Mouse (Mus musculus) spleen, postnatal 14 days (tissue): ENCODE results near the gene Gm14226.
"Not testable (repeated sequence)": the region's sequence is repeated elsewhere in the genome, so short reads cannot be mapped to it uniquely, and the experiment has no call there.

ENCODE experiments used
- DNase-seq, 2 experiments: peaks; one replicate each; pipeline ENCODE4 v3.0.0; 2021 to 2022; ENCODE audit warnings: low spot score in 2 of 2

Gm14226 gene

DNA sequence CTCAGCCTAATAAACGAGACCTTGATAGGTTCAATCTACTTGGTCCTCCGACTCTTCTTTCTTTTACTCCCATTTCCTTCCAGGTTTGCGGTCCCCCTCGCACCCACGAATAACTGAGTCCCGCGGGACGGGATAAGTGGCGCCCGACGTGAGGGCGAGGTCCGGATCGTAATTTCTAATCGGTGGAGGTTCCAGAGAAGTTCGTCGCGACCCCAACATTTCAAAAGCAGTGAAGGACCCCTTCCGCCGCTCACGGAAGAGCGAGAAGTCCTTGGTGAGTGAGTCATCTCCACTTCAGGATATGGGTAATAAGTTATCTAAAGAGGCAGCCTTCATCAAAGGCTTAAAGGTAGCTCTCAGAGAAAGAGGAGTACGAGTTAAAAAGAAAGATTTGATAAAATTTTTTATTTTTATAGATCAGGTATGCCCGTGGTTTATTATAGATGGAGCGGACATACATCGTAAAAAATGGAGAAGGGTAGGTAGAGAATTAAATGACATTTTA is at the start of gene Gm14226:
Gm14226 (plus strand) TSS at position 16 of the 505 bp plus-strand sequence.
- DNase-seq: not testable (repeated sequence)

DNA sequence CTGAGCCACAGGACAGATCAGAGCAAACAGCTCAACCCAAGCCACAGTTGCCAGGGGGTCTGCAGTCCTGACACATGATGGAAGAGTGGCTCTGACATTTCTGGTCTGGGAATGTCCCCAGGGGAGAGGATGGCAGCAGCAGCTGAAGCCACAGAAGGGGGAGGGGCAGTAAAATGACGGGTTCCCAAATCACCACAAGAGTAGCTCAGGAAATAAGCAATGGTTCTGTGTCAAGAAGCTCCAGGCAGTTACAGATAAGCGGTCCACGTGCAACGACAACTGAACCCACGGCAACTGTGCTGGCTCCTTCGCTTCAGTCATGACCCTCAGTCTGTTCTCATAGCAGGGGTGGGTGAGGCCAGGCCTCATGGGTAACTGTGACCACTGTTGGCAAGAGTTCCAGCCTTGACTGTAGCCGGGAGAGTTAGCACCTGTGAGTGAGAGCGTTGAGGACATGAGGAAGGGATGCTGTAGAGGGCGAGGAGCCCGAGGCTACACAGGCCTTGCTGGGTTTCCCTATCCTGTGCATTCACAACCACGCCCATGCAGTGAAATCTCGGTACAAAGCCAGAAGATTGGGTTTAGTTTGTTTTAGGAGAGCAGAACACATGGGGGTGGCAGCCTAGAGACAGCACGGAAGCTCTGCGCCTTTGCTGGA is 48.2 kb upstream of the Gm14226 start:
- DNase-seq: not testable (repeated sequence)

DNA sequence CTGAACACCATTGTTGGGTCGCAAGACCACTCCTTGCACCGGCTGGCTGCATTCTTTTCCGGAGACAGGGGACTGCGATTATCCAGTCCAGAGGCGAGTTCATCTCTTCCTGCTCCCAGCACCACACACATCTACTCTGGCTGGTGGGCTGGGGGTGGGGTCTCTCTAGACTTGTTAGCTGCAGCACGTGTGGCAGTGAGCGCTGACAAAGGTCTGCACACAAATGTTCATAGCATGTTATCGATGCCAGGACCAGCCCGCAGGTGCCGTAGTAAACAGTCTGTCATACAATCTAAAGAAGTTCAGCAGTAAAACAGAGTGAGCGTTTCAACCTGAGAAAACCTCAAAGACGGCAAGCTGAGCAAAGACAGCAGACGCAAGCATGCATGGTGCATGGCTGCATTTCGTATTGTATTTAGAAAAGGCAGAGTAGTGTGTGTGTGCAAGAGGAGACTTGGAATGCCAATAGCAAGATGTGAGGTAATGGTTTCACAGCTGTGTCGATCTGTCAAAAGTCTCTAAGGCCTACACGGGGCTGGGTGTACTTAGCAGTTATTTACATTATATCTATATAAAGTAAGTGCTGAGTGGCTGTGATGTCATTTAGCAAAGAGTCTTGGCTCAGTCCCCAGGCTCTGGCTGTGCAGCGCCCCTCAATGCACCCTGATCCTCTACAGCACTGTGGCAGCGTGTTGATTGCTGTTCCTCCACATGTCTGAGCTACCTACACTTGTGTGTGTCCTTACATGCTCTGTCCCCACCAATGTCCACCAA is 46.0 kb upstream of the Gm14226 start:
- DNase-seq: no peak

DNA sequence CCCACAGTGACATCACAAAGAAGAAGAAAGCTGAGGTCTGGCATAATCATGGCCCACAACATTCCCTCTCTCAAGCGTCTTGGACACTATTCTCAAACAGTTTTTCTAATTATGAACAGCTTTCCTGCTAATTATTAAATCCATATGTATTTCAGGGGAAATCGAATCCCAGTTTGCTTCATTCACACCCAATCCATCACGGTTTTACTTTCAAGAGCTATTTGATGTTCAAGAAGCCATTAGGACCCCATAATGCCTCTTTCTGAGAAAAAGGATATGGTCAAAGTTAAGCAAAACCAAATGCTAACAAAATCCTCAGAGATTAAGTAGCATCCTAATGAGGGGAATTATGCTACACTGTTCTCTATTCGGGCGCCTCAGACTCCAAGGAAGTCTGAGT is 45.1 kb upstream of the Gm14226 start:
- DNase-seq: no peak

DNA sequence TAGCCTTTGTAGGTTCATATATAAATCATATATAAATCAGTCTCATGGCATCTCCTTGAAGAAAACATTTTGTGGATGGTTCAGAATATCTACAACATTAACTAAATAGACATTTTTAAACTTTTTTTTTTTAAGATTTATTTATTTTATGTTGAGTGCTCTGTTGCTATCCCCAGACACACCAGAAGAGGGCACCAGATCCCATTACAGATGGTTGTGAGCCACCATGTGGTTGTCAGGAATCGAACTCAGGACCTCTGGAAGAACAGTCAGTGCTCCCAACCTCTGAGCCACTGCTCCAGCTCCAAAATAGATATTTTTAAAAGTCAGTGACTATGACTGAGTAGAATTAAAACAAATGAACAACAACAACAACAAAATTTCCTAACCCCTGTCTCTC is 31.5 kb upstream of the Gm14226 start:
- DNase-seq: no peak

DNA sequence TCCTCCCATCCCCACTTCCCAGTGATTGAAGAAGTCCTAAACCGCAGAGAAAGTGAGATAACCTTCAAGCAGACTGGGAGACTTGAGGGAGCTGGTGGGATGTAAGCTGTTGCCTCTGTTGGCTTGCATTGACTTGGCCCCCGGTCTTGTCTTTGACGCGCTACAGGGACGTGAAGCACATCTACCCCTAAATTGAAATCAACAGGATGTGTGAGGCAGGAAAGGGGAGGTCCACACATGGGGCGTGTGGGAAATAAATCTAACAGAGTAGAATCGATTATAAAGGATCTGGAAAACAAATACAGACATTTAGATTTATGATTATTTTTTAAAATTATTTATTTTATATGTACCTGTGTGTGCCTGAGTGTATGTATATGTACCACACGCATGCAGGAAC is 26.7 kb upstream of the Gm14226 start:
- DNase-seq: no peak

DNA sequence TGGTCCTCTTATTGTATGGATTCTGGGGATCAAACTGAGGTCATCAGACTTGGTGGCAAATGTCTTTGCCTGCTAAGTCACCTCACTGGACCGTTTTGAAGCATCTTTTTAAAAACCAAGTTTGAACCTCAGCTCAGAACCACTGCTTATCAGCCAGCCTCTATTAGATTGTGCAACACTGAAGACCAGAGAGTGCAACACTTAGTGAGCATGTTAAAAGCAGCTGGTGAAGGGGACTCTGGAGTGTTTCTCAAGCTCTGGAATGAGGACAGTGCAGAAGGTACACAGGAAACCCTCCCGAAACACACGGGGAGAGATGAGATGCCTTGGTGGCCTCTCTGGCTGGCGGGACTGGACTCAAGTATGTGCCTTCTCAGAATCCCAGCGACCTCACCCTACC is 26.0 kb upstream of the Gm14226 start:
- no peak for DNase-seq

DNA sequence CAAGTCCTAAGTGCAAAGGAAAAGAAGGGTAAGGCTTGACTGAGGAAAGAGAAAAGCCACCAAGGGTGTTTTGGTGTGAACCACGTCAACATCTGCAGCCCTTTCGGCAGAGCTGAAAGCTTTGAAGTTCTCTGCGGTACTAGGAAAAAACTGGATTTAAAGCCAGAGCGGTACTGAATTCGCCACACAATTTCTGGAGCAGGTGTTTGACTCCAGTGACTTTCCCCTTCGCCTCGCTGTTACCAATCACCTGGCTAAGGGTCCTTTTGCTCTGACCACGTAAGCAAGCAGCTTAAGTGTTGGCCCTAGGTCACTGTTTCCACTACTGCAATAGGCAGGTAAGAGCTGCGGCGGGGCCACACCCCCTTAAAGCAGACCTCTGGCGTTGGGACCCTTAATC is 12.6 kb upstream of the Gm14226 start:
- DNase-seq: no peak

DNA sequence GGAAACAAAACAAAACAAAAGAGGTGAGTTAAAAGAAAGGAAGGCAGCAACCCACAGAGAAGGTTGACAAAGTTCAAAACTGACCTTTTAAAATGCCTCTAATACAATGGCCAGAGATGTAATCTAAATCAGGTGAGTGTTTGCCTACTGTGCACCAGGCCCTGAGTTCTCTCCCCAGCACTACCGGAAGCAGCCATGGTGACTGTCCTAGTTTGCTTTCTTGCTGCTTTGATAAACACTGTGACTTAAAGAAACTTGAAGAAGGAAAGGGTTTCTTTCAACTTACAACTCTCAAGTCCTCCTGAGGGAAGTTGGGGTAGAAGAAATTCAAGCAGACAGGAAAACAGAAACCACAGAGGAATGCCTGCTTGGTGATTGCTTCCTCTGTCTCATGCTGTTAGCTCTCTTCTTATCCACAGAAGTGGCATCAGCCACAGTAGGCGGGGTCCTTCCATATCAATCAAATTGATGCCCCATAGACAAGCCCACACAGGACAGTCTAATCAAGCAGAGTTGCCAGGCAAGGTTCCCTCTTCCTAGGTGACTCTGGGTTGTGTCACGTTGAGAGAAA is 6.9 kb upstream of the Gm14226 start:
- no peak for DNase-seq

DNA sequence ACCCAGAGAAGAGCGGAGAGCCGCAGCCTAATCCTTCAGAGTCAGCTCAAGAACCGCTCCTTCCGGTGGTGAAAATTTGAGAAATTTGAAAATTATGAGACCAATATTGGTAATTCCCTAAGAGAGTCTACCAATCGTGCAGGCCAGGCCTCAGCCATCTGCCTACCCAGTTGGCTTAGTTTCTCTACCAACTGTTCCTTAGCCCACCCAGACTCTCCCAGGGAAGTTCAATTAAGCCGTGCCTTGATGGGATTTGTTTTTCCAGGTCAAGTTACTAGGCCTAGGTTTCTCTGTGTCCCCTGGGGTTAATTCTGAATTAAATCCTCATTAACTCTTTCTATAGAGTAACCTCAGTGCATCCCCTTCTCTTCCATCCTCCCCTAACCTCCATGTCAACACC is 5.1 kb upstream of the Gm14226 start:
- DNase-seq: no peak

DNA sequence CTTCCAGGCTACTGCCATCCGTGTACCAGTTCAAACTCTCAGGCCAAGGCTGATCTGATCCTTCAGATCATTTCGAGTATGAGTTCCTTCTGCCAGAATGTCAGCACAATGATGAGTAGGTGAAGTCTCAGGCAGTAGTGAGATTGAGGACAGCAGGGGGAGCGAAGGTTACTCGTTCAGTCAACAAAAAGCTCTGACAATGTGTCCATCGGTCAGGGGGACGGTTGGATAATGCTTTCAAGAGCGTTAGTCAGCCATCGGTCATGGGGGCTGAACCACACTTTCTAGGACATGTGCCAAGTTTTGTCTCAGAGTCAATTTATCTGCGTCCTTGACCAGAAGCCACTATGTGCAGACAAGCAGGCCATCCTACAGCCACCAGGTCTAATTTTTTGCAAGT is 1.3 kb upstream of the Gm14226 start:
- DNase-seq: not testable (repeated sequence)

DNA sequence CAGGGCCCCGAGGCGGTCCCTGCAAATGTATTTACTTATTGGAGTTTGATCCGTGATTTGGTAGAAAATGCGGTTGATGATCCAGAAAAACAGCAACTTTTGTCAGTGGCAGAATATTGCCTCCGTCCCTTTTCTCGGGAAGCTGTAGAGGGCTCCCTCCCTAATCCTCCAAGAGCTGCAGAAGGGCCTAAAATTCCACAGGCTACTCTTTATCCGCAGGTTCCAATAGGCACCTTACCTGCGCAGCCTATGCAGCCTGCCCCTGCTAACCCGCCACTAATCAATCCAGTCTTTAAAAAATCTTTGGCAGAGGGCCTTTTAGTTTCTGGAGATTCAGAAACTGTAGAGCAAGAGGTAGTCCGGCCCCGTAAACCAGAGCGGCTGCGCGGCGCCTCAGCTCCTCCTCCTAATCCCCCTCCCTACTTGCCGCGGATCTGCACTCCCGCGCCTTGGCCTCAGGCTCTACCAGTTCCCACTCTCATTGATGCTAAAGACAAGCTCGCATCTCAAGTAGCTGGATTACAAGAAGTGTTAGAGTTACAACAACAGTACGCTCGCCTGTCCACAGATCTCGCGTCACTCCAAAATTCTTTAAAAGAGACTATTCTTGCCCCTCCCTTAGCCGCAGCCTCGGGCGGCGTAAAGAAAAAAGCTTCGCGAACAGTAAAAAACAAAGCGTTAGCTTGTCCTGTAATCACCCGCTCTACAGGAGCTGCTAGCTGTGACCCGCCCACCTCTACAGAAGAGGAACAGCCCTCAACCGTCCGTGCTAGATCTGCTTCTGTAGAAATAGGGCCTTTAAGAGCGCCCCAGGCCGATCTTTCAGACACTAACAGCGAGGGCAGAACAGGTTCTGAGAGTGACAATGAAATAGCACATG is 936 bp downstream of the Gm14226 start:
- DNase-seq: peak; percentile 33 to 49

DNA sequence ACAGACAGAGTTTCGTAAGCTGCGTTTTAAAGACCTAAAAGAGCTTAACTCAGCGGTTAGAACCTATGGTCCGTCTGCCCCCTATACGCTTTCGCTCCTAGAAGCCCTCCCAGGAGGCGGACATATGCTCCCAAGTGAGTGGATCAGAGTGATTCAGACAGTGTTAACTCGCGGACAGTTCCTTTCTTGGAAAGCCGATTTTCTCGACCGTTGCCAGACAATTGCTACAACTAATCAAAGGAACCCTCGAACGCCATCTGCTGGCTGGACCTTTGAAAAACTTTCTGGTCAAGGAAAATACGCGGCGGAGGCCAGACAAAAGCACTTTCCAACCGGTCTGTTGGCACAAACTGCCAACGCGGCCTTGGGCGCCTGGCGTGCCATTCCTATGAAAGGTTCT is 1.6 kb downstream of the Gm14226 start:
- peak; percentile 72 to 78 for DNase-seq

DNA sequence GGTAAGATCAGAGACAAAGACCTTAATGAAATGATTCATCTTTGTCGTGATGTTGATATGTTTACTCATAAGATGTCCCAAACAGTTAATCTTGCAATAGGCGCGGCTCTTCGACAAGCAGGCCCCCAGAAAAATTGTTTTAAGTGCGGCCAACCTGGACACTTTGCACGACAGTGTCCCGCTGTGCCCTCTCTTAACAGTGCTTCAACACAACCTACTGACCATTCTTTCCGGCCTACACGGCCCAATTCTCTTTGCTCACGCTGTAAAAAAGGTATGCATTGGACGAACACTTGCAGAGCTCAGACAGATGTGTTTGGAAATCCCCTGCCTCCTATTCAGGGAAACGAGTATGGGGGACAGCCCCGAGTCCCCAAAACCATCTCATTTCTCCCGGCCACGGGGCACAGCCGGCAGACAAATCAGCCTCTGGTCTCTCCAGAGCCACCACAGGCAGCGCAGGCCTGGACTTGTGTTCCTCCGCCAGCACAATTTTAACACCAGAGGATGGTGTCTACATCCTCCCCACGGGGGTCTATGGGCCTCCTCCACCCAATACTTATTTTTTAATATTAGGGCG is 2.3 kb downstream of the Gm14226 start:
- DNase-seq: not testable (repeated sequence)

DNA sequence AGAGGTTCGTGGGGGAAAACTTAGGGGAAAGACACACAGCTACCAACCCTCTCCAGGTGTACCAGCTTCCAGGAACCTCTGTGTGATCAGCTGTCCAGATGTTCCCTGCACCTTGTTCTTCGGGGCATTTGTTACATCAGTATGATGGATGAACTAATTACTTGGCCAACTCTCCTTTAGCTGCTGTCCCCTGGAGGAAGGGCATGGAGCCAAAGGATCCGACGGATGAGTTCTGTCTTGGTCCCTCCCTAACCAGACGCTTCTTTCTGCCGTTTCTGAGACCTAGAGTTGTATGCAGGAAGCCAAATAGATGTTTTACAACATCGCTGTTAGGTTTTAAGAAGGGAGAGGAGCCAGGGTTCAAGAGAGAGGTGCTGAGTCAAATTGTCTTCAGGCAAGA is 12.8 kb downstream of the Gm14226 start:
- no peak for DNase-seq

DNA sequence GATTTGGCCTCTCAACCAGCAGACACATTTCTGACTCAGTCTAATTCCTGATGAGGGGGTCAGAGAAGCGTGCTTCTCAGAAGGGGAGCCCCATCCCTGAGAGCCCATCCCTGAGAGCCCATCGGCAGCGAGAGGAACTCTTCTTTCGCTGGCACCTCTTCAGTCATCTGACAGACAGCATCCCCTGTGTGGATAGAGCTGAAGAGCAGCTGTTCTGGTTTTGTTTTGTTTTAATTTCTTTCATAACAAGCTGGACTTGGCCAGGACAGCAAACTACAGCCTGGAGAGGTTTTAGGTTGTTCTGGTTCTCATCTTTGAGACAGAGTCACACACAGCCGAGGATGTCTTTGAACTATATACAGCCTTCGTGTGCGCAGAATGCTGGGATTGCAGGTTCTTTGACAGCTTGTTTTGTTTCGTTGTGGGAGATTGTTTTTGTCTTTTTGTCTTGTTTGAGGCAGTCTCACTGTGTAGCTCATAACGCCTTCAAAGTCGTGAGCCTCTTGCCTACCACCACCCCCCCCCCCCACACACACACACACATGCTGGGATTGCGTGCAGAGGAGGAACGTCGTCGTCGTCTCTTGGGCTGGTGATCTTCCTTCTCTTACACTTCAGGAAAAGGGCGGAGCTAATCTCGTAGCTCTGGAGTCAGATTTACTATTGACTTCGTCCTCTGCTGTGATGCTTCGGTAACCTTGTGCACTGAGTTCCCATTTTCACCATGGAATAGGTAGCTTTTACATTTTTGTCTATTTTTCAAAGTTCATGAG is 15.1 kb downstream of the Gm14226 start:
- no peak for DNase-seq

DNA sequence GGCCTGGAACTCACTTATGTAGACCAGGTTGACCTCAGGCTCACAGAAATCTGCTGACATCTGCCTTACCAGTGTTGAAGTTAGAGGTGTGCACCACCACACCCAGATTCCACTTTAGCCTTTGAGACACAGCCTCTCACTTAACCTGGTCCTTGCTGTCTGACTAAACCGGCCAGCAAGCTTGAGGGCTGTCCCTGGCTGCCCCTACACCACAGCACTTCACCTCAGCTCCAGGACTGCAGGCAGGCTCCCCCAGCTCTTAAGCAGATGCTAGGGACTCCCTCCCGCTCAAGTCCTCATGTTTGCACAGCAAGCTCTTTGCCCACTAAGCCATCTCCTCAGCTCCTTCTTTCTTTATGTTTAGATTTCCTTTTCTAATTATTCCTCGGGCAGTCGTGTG is 21.9 kb downstream of the Gm14226 start:
- no peak for DNase-seq

DNA sequence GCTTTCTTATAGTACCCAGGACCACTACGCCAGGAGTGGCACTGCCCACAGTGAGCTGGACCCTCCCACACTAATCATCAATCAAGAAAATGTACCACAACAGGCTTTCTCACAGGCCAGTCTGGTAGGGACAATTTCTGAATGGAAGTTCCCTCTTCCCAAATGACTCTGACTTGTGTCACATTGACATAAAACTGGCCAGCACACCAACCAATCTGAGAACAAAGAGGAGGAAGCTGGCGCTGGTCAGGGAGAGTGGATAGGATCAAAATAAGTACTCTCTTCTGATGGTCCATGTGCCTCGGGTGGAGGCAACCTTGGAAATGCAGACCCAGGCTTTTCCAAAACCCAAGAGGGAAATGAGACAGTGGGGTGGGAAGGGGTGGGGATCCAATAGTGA is 26.5 kb downstream of the Gm14226 start:
- DNase-seq: no peak

DNA sequence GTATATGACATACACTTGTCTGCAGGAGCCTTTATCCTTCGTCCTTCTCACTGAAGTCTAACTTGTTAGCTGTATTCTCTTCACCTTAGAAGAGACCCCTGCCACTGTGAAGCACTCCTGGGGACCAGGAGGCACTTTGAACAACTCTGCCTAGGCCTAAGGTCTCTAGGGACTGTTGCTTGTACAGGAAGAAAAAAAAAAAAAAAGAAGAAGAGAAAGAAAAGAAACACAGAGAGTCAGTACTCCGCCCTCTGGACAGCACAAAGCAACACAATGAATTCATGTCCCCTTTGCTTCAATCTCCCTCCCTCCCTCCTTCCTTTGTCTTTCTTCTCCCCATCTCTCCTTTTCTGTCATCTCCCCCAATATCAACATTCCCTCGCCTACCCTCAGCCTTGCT is 27.0 kb downstream of the Gm14226 start:
- no peak for DNase-seq

DNA sequence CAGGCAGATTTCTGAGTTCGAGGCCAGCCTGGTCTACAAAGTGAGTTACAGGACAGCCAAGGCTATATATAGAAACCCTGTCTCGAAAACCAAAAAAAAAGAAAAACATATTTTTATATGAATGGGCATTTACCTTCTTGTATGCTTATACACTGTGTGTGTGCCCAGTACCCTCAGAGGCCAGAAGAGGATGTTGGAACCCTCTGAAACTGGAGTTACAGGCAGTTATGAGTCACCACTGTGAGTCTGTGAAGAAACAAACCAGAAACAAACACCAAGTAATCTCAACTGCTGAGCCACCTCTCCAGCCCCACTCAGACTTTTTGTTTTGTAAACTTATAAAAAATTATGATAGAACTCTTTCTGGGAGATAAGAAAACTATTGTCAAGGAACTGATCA is 28.7 kb downstream of the Gm14226 start:
- no peak for DNase-seq
